8 mouse cellular contexts compared by ENCODE assay signal in genomic region chr11:103140763-103141100, GRCm38 (mm10). TPM values are rescaled to one million over a fixed set of nuclear protein-coding genes. Genes with fewer than 3 reads are reported as not detected.
DNase-seq lines count a peak whose midpoint lies in the region; ATAC-seq and TF ChIP-seq lines count a peak whose summit lies in the region.
"Had no signal": no experiment of that assay in that cellular context is flagged by ENCODE, and none has a peak within 500 bp of the region (broad histone marks: within the 10 kb centered on the region; RNA-seq: fewer than 3 reads in every experiment).

No protein-coding gene starts in this region.

- peak overlapping the region; percentile 16; the same call in 1 of the 2 replicates for H3K9ac ChIP-seq in heart, postnatal 0 days (replicated peaks; ENCODE audit: low read depth, low read length)
- no peak overlapping the region for H3K9ac ChIP-seq in limb, embryonic 15.5 days
- H3K9ac ChIP-seq in stomach, embryonic 14.5 days (replicated peaks; ENCODE audit: low read depth, low read length) = no peak overlapping the region

- peaks cover 54% of the 10 kb centered on the region for H3K36me3 ChIP-seq in megakaryocyte, embryonic 14.5 days (replicated peaks; ENCODE audit: low read length)
- H3K36me3 ChIP-seq in heart, postnatal 0 days (replicated peaks; ENCODE audit: control insufficient read depth, insufficient read depth, low read length) = 0 out of 2 replicates have a peak, but pooled peaks cover 12% of the 10 kb centered on the region
- peaks cover 17% of the 10 kb centered on the region for H3K36me3 ChIP-seq in limb, embryonic 15.5 days
- H3K36me3 ChIP-seq in stomach, embryonic 14.5 days (ENCODE audit: control insufficient read depth, insufficient read depth, low read length) = no peaks in the 10 kb centered on the region; the same call in none of the 2 replicates

- H3K27ac ChIP-seq in heart, postnatal 0 days (ENCODE audit: low read depth) = peak overlapping the region; percentile 90
- peak overlapping the region; percentile 83 for H3K27ac ChIP-seq in limb, embryonic 15.5 days
- H3K27ac ChIP-seq in stomach, embryonic 14.5 days (ENCODE audit: low read length) = peak overlapping the region; percentile 87
- H3K27ac ChIP-seq: macrophage had no signal

- DNase-seq in heart, postnatal 0 days (ENCODE audit: low spot score) = no peak
- DNase-seq in adrenal gland, adult 2 months = no peak
- DNase-seq in left cerebral cortex, adult 8-10 months (ENCODE audit: low spot score in 2 of 2) = no peak

- TF ChIP-seq CTCF in heart, postnatal 0 days (IDR thresholded peaks at IDR 0.05; ENCODE audit: low read depth) = no peak

- H3K4me1 ChIP-seq in megakaryocyte, embryonic 14.5 days = peaks cover 97% of the 10 kb centered on the region
- H3K4me1 ChIP-seq in heart, postnatal 0 days (ENCODE audit: control insufficient read depth, insufficient read depth) = peaks cover 27% of the 10 kb centered on the region
- peaks cover 30% of the 10 kb centered on the region for H3K4me1 ChIP-seq in limb, embryonic 15.5 days
- peaks cover 31% of the 10 kb centered on the region for H3K4me1 ChIP-seq in stomach, embryonic 14.5 days (ENCODE audit: control insufficient read depth, insufficient read depth, low read length)

- H3K4me3 ChIP-seq in megakaryocyte, embryonic 14.5 days (replicated peaks) = peak overlapping the region; percentile 57
- H3K4me3 ChIP-seq in heart, postnatal 0 days (ENCODE audit: low read depth, low read length) = no peak overlapping the region
- H3K4me3 ChIP-seq in limb, embryonic 15.5 days = no peak overlapping the region
- H3K4me3 ChIP-seq in stomach, embryonic 14.5 days (ENCODE audit: low read depth, low read length) = no peak overlapping the region

- no peaks in the 10 kb centered on the region for H3K9me3 ChIP-seq in megakaryocyte, embryonic 14.5 days
- no peaks in the 10 kb centered on the region for H3K9me3 ChIP-seq in heart, postnatal 0 days (replicated peaks; ENCODE audit: control insufficient read depth, low read length)
- H3K9me3 ChIP-seq in limb, embryonic 15.5 days = no peaks in the 10 kb centered on the region
- H3K9me3 ChIP-seq in stomach, embryonic 14.5 days (ENCODE audit: control insufficient read depth, low read depth, low read length) = no peaks in the 10 kb centered on the region

- 30% methylated on average over 6 of the region's 6 CpGs for WGBS in heart, postnatal 0 days
- WGBS in limb, embryonic 15.5 days = 44% methylated on average over 6 of the region's 6 CpGs
- 43% methylated on average over 6 of the region's 6 CpGs for WGBS in stomach, embryonic 14.5 days

- H3K4me2 ChIP-seq in heart, postnatal 0 days (ENCODE audit: low read depth, low read length) = no peak overlapping the region
- no peak overlapping the region for H3K4me2 ChIP-seq in limb, embryonic 15.5 days
- H3K4me2 ChIP-seq in stomach, embryonic 14.5 days (replicated peaks; ENCODE audit: low read depth, low read length) = 0 out of 2 replicates have a peak overlapping the region, but pooled peaks have one; percentile 4

- no peaks in the 10 kb centered on the region for H3K27me3 ChIP-seq in megakaryocyte, embryonic 14.5 days (replicated peaks)
- no peaks in the 10 kb centered on the region for H3K27me3 ChIP-seq in heart, postnatal 0 days (ENCODE audit: control insufficient read depth, insufficient read depth, low read length)
- H3K27me3 ChIP-seq in limb, embryonic 15.5 days = no peaks in the 10 kb centered on the region
- no peaks in the 10 kb centered on the region for H3K27me3 ChIP-seq in stomach, embryonic 14.5 days (ENCODE audit: control insufficient read depth, insufficient read depth, low read length)

- no peak for TF ChIP-seq EP300 in heart, postnatal 0 days (IDR thresholded peaks at IDR 0.05; ENCODE audit: low read depth)

- no peak for ATAC-seq in megakaryocyte, adult 5-6 weeks (ENCODE audit: poor library complexity, severe bottlenecking)
- ATAC-seq in heart, postnatal 0 days (ENCODE audit: insufficient read depth, low read depth) = no peak; the same call in 1 of the 2 replicates
- no peak for ATAC-seq in limb, embryonic 15.5 days (ENCODE audit: insufficient number of reproducible peaks, low FRiP score, low TSS enrichment, low read depth)
- ATAC-seq in stomach, embryonic 14.5 days (ENCODE audit: insufficient number of reproducible peaks, insufficient read depth, low FRiP score, low read depth) = no peak

RNA-seq across cellular contexts. Expression of gene Hexim2, which starts 8.5 kb away (rescaled TPM):
- polyA plus RNA-seq in megakaryocyte, embryonic 14.5 days (2012; ENCODE audit: insufficient read depth, low replicate concordance) = 73.5 and 168 TPM in 2 replicates
- total RNA-seq in megakaryocyte, adult 5-6 weeks (2015) = 0.25 and 1.8 TPM in 2 replicates
- 1.0 and 2.1 TPM in 2 replicates for total RNA-seq in megakaryocyte, adult 5-6 weeks (2017)
- 1.6 and 1.7 TPM in 2 replicates for total RNA-seq in heart, postnatal 0 days (2014; rRNA removed; ENCODE audit: low replicate concordance)
- polyA plus RNA-seq in heart, postnatal 0 days (2015; fragmentation: Nextera tagmentation; extraction: Ambion mirVana) = 4.2 and 4.9 TPM in 2 replicates
- polyA plus RNA-seq in limb, embryonic 15.5 days (2015; fragmentation: Nextera tagmentation; extraction: Ambion mirVana) = 11.7 and 12.2 TPM in 2 replicates
- polyA plus RNA-seq in stomach, embryonic 14.5 days (2014; fragmentation: Nextera tagmentation; extraction: Ambion mirVana) = 7.3 and 9.1 TPM in 2 replicates
- total RNA-seq in adrenal gland, adult 2 months (2021) = 1 to 10 TPM; 2.8 to 7.0 TPM
- polyA plus RNA-seq in adrenal gland, adult 2 months (2012; rRNA removed) = 3.3 and 4.5 TPM in 2 replicates
- total RNA-seq in left cerebral cortex, adult 8-10 months (2022) = 10 to 100 TPM; 13.4 to 18.1 (median 16.5) TPM

RNA-seq across cellular contexts. Expression of gene Hexim1, which starts 24.7 kb away (rescaled TPM):
- 24.4 and 98.1 TPM in 2 replicates for polyA plus RNA-seq in megakaryocyte, embryonic 14.5 days (2012; ENCODE audit: insufficient read depth, low replicate concordance)
- 10.1 TPM in 2 replicates for total RNA-seq in megakaryocyte, adult 5-6 weeks (2015)
- total RNA-seq in megakaryocyte, adult 5-6 weeks (2017) = 17.0 and 24.6 TPM in 2 replicates
- total RNA-seq in heart, postnatal 0 days (2014; rRNA removed; ENCODE audit: low replicate concordance) = 9.0 and 11.0 TPM in 2 replicates
- polyA plus RNA-seq in heart, postnatal 0 days (2015; fragmentation: Nextera tagmentation; extraction: Ambion mirVana) = 3.2 and 3.3 TPM in 2 replicates
- polyA plus RNA-seq in limb, embryonic 15.5 days (2015; fragmentation: Nextera tagmentation; extraction: Ambion mirVana) = 5.0 and 5.8 TPM in 2 replicates
- polyA plus RNA-seq in stomach, embryonic 14.5 days (2014; fragmentation: Nextera tagmentation; extraction: Ambion mirVana) = 7.6 and 7.7 TPM in 2 replicates
- 10 to 100 TPM; 70.9 to 83.7 TPM for total RNA-seq in adrenal gland, adult 2 months (2021)
- polyA plus RNA-seq in adrenal gland, adult 2 months (2012; rRNA removed) = 15.7 and 16.5 TPM in 2 replicates
- 10 to 100 TPM; 34.4 to 38.5 (median 35.6) TPM for total RNA-seq in left cerebral cortex, adult 8-10 months (2022)

RNA-seq across cellular contexts. Expression of gene Fmnl1, which starts 30.2 kb away (rescaled TPM):
- 25.5 and 36.6 TPM in 2 replicates for polyA plus RNA-seq in megakaryocyte, embryonic 14.5 days (2012; ENCODE audit: insufficient read depth, low replicate concordance)
- 387 and 407 TPM in 2 replicates for total RNA-seq in megakaryocyte, adult 5-6 weeks (2015)
- total RNA-seq in megakaryocyte, adult 5-6 weeks (2017) = 126 and 152 TPM in 2 replicates
- 2.2 and 3.4 TPM in 2 replicates for total RNA-seq in heart, postnatal 0 days (2014; rRNA removed; ENCODE audit: low replicate concordance)
- 0.91 and 1.1 TPM in 2 replicates for polyA plus RNA-seq in heart, postnatal 0 days (2015; fragmentation: Nextera tagmentation; extraction: Ambion mirVana)
- 2.4 and 3.0 TPM in 2 replicates for polyA plus RNA-seq in limb, embryonic 15.5 days (2015; fragmentation: Nextera tagmentation; extraction: Ambion mirVana)
- polyA plus RNA-seq in stomach, embryonic 14.5 days (2014; fragmentation: Nextera tagmentation; extraction: Ambion mirVana) = 1.7 and 2.3 TPM in 2 replicates
- 10 to 100 TPM; 18.9 to 24.2 TPM for total RNA-seq in adrenal gland, adult 2 months (2021)
- polyA plus RNA-seq in adrenal gland, adult 2 months (2012; rRNA removed) = 16.3 and 19.2 TPM in 2 replicates
- total RNA-seq in left cerebral cortex, adult 8-10 months (2022) = 100 to 1,000 TPM in 3 of 4 experiments, 10 to 100 TPM in 1; 81.7 to 115 (median 108) TPM

RNA-seq across cellular contexts. Expression of gene Acbd4, which starts 39.2 kb away (rescaled TPM):
- 42.5 and 61.0 TPM in 2 replicates for polyA plus RNA-seq in megakaryocyte, embryonic 14.5 days (2012; ENCODE audit: insufficient read depth, low replicate concordance)
- total RNA-seq in megakaryocyte, adult 5-6 weeks (2015) = 3.2 and 6.2 TPM in 2 replicates
- 9.3 and 9.4 TPM in 2 replicates for total RNA-seq in megakaryocyte, adult 5-6 weeks (2017)
- 16.3 and 20.0 TPM in 2 replicates for total RNA-seq in heart, postnatal 0 days (2014; rRNA removed; ENCODE audit: low replicate concordance)
- 21.6 and 22.2 TPM in 2 replicates for polyA plus RNA-seq in heart, postnatal 0 days (2015; fragmentation: Nextera tagmentation; extraction: Ambion mirVana)
- 27.8 and 34.6 TPM in 2 replicates for polyA plus RNA-seq in limb, embryonic 15.5 days (2015; fragmentation: Nextera tagmentation; extraction: Ambion mirVana)
- polyA plus RNA-seq in stomach, embryonic 14.5 days (2014; fragmentation: Nextera tagmentation; extraction: Ambion mirVana) = 17.7 and 20.4 TPM in 2 replicates
- 100 to 1,000 TPM in 1 of 2 experiments, 10 to 100 TPM in 1; 88.4 to 175 TPM for total RNA-seq in adrenal gland, adult 2 months (2021)
- 70.3 and 91.9 TPM in 2 replicates for polyA plus RNA-seq in adrenal gland, adult 2 months (2012; rRNA removed)
- 10 to 100 TPM; 82.6 to 93.2 (median 88.7) TPM for total RNA-seq in left cerebral cortex, adult 8-10 months (2022)

RNA-seq across cellular contexts. Expression of gene Plcd3, which starts 39.3 kb away (rescaled TPM):
- 0.18 TPM in 1 of 2 replicates, not detected in the other for polyA plus RNA-seq in megakaryocyte, embryonic 14.5 days (2012; ENCODE audit: insufficient read depth, low replicate concordance)
- not detected in 2 replicates for total RNA-seq in megakaryocyte, adult 5-6 weeks (2015)
- total RNA-seq in megakaryocyte, adult 5-6 weeks (2017) = not detected in 2 replicates
- 27.0 and 38.9 TPM in 2 replicates for total RNA-seq in heart, postnatal 0 days (2014; rRNA removed; ENCODE audit: low replicate concordance)
- polyA plus RNA-seq in heart, postnatal 0 days (2015; fragmentation: Nextera tagmentation; extraction: Ambion mirVana) = 14.5 and 16.3 TPM in 2 replicates
- 6.5 and 7.6 TPM in 2 replicates for polyA plus RNA-seq in limb, embryonic 15.5 days (2015; fragmentation: Nextera tagmentation; extraction: Ambion mirVana)
- 2.5 TPM in 2 replicates for polyA plus RNA-seq in stomach, embryonic 14.5 days (2014; fragmentation: Nextera tagmentation; extraction: Ambion mirVana)
- total RNA-seq in adrenal gland, adult 2 months (2021) = 10 to 100 TPM in 1 of 2 experiments, 1 to 10 TPM in 1; 6.3 to 14.3 TPM
- polyA plus RNA-seq in adrenal gland, adult 2 months (2012; rRNA removed) = 21.4 and 24.7 TPM in 2 replicates
- total RNA-seq in left cerebral cortex, adult 8-10 months (2022) = 10 to 100 TPM; 17.5 to 20.3 (median 18.0) TPM
- polyA plus RNA-seq: macrophage had no signal
